Mouse (Mus musculus): ENCODE results near the gene Slc3a1. TPM values are rescaled to one million over a fixed set of nuclear protein-coding genes. Genes with fewer than 3 reads are reported as not detected.
A peak's percentile ranks its signal among the peaks of the same experiment; 100 is the strongest.

The Slc3a1 gene
- polyA plus RNA-seq, 1 experiment from 2014 or later, result 0.09 TPM

DNA sequence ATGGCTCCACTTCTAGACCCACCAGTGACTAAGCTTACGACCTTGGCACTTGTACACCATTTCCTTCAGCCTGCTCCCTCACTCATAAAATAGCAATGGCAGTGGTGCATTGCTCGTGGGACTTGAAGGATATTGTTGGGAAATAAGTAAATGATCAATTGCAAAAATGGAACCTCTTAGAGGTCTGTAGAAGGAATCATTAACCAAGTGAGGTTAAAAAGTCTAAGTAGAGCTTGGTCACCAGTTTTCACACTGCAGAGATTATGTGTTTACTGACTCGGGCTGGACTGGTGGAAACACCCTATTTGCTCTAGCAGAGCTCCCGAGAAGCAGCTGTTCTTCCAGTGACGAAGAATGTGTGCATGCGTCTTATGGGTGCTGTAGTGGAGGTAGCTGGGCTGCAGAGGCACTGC, 15.2 kb downstream of the Slc3a1 start:
- WGBS, result 87% methylated on average over 6 of the region's 6 CpGs
- H3K4me2 ChIP-seq (ENCODE audit: low read length), result no peak overlapping the region

DNA sequence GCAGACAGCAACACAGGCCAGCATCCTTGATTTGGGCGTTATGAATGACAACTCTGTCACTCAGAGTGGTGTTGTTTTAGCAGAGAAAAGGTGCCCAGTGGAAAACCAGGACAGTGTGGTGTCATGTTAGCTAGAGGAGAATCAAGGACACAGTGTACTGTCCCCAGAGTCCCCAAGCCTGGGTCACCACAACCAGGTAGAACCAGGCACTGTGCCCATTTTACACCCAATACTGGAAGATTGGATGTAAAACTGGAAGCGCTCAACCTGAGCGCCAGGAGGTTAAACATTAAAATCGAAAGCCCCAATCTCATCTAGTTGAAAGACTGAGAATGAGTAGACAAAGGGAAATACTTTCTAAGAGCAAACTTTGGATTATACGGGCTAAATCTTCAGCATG, 16.3 kb downstream of the Slc3a1 start:
- H3K27me3 ChIP-seq (replicated peaks; ENCODE audit: control insufficient read depth, insufficient read depth, low read length), result no peaks in the 10 kb centered on the region
- H3K9me3 ChIP-seq (ENCODE audit: control insufficient read depth, low read length), result no peaks in the 10 kb centered on the region
- no peak overlapping the region for H3K4me3 ChIP-seq (ENCODE audit: low read length)
- H3K9ac ChIP-seq (ENCODE audit: low read depth, low read length), result no peak overlapping the region
- no peaks in the 10 kb centered on the region for H3K4me1 ChIP-seq (ENCODE audit: control insufficient read depth, insufficient read depth, low read depth, low read length)
- 97% methylated on average over 5 of the region's 5 CpGs for WGBS
- no peaks in the 10 kb centered on the region for H3K36me3 ChIP-seq (ENCODE audit: control insufficient read depth, insufficient read depth, low read length)
- no peak overlapping the region for H3K27ac ChIP-seq (ENCODE audit: low read depth, low read length)
- ATAC-seq, result no peak
- H3K4me2 ChIP-seq (ENCODE audit: low read length), result no peak overlapping the region

More for the DNA sequence above, 15.2 kb downstream of the Slc3a1 start:
- H3K9me3 ChIP-seq (ENCODE audit: control insufficient read depth, low read length), result no peaks in the 10 kb centered on the region
- no peaks in the 10 kb centered on the region for H3K4me1 ChIP-seq (ENCODE audit: control insufficient read depth, insufficient read depth, low read depth, low read length)
- H3K9ac ChIP-seq (ENCODE audit: low read depth, low read length), result no peak overlapping the region
- H3K27ac ChIP-seq (ENCODE audit: low read depth, low read length), result no peak overlapping the region
- H3K36me3 ChIP-seq (ENCODE audit: control insufficient read depth, insufficient read depth, low read length), result no peaks in the 10 kb centered on the region
- no peaks in the 10 kb centered on the region for H3K27me3 ChIP-seq (replicated peaks; ENCODE audit: control insufficient read depth, insufficient read depth, low read length)
- no peak overlapping the region for H3K4me3 ChIP-seq (ENCODE audit: low read length)
- ATAC-seq, result no peak

DNA sequence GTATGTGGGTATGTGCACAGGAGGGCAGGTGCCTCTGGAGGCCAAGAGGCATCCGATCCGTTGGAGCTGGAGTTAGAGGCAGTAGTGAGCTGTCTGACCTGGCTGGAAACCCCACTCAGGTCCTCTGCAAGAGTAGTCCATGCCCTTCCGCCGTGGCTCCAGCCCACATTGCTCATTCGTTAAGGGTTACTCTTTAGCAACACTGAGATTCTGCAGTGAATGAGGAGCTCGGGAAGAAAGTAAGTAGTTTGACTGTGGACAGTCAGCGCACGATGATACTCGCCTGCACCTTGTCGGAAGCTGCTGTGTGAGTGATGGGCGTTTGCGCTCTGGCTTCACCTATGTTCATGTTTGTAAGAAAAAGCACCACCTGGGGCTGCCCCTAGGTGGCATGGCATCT, 17.0 kb downstream of the Slc3a1 start:
- H3K9ac ChIP-seq (ENCODE audit: low read depth, low read length), result no peak overlapping the region
- WGBS, result 90% methylated on average over 12 of the region's 12 CpGs

GRCm38 (mm10) chr17:85048379-85048778, 20.2 kb downstream of the Slc3a1 start:
- no peak overlapping the region for H3K27ac ChIP-seq (ENCODE audit: low read depth, low read length)
- WGBS, result 92% methylated on average over 5 of the region's 5 CpGs
- H3K27me3 ChIP-seq (replicated peaks; ENCODE audit: control insufficient read depth, insufficient read depth, low read length), result no peaks in the 10 kb centered on the region
- no peaks in the 10 kb centered on the region for H3K36me3 ChIP-seq (ENCODE audit: control insufficient read depth, insufficient read depth, low read length)
- no peaks in the 10 kb centered on the region for H3K4me1 ChIP-seq (ENCODE audit: control insufficient read depth, insufficient read depth, low read depth, low read length)
- H3K4me3 ChIP-seq (ENCODE audit: low read length), result no peak overlapping the region
- H3K9ac ChIP-seq (ENCODE audit: low read depth, low read length), result no peak overlapping the region
- H3K4me2 ChIP-seq (ENCODE audit: low read length), result no peak overlapping the region
- ATAC-seq, result no peak
- H3K9me3 ChIP-seq (ENCODE audit: control insufficient read depth, low read length), result no peaks in the 10 kb centered on the region

More for the DNA sequence above, 17.0 kb downstream of the Slc3a1 start:
- Histone ChIP-seq H3K36me3 (ENCODE audit: control insufficient read depth, insufficient read depth, low read length) (no peaks in the 10 kb centered on the region), H3K4me3 (ENCODE audit: low read length) (no peak overlapping the region), H3K9me3 (ENCODE audit: control insufficient read depth, low read length) (no peaks in the 10 kb centered on the region), H3K4me1 (ENCODE audit: control insufficient read depth, insufficient read depth, low read depth, low read length) (no peaks in the 10 kb centered on the region), H3K27ac (ENCODE audit: low read depth, low read length) (no peak overlapping the region), H3K27me3 (replicated peaks; ENCODE audit: control insufficient read depth, insufficient read depth, low read length) (no peaks in the 10 kb centered on the region), H3K4me2 (ENCODE audit: low read length) (no peak overlapping the region)
- ATAC-seq, result no peak

GRCm38 (mm10) chr17:85058276-85058675, 30.1 kb downstream of the Slc3a1 start:
- Histone ChIP-seq H3K27ac (ENCODE audit: low read depth, low read length) (no peak overlapping the region), H3K9me3 (ENCODE audit: control insufficient read depth, low read length) (no peaks in the 10 kb centered on the region), H3K36me3 (ENCODE audit: control insufficient read depth, insufficient read depth, low read length) (peaks cover 4% of the 10 kb centered on the region), H3K4me1 (ENCODE audit: control insufficient read depth, insufficient read depth, low read depth, low read length) (no peaks in the 10 kb centered on the region), H3K27me3 (replicated peaks; ENCODE audit: control insufficient read depth, insufficient read depth, low read length) (no peaks in the 10 kb centered on the region), H3K4me3 (ENCODE audit: low read length) (no peak overlapping the region), H3K4me2 (ENCODE audit: low read length) (no peak overlapping the region), H3K9ac (ENCODE audit: low read depth, low read length) (no peak overlapping the region)
- ATAC-seq, result no peak
- 92% methylated on average over 7 of the region's 7 CpGs for WGBS

DNA sequence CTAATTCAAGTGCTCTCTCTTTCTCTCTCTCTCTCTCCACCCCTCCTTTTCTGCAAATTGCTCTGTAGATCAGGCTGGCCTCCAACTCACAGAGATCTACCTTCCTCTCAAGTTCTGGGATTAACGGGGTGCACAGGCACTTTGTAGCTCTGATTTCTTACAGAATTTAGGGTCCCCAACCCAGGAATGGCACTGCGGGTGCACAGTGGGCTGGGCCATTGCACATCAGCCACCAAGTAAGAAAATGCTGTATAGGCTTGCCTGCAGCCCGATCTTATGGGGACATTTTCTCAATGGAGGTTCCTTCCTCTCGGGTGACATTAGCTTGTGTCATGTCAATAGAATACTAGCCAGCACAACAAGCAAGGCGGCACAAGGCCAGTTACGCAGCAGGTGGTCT, 31.0 kb downstream of the Slc3a1 start:
- H3K27ac ChIP-seq (ENCODE audit: low read depth, low read length), result no peak overlapping the region
- H3K27me3 ChIP-seq (replicated peaks; ENCODE audit: control insufficient read depth, insufficient read depth, low read length), result no peaks in the 10 kb centered on the region
- H3K9me3 ChIP-seq (ENCODE audit: control insufficient read depth, low read length), result no peaks in the 10 kb centered on the region
- H3K36me3 ChIP-seq (ENCODE audit: control insufficient read depth, insufficient read depth, low read length), result peaks cover 11% of the 10 kb centered on the region
- H3K4me3 ChIP-seq (ENCODE audit: low read length), result no peak overlapping the region
- no peak overlapping the region for H3K4me2 ChIP-seq (ENCODE audit: low read length)
- H3K4me1 ChIP-seq (ENCODE audit: control insufficient read depth, insufficient read depth, low read depth, low read length), result no peaks in the 10 kb centered on the region
- ATAC-seq, result no peak
- WGBS, result 86% methylated on average over 6 of the region's 6 CpGs
- no peak overlapping the region for H3K9ac ChIP-seq (ENCODE audit: low read depth, low read length)

DNA sequence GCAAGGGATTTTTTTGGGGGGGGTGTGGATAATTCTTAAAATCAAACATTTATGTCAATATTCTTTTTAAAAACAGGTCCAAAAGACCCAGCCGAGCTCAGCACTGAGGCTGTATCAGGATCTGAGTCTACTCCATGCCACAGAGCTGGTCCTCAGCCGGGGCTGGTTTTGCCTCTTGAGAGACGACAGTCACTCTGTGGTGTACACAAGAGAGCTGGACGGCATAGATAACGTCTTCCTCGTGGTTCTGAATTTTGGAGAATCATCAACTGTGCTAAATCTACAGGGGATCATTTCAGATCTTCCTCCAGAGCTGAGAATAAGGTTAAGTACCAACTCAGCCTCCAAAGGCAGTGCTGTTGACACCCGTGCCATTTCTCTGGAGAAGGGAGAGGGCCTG, 35.4 kb downstream of the Slc3a1 start:
- H3K9me3 ChIP-seq (ENCODE audit: control insufficient read depth, low read length), result no peaks in the 10 kb centered on the region
- H3K9ac ChIP-seq (ENCODE audit: low read depth, low read length), result no peak overlapping the region
- H3K27ac ChIP-seq (ENCODE audit: low read depth, low read length), result no peak overlapping the region
- H3K4me2 ChIP-seq (ENCODE audit: low read length), result no peak overlapping the region
- H3K4me1 ChIP-seq (ENCODE audit: control insufficient read depth, insufficient read depth, low read depth, low read length), result no peaks in the 10 kb centered on the region
- peaks cover 38% of the 10 kb centered on the region for H3K36me3 ChIP-seq (ENCODE audit: control insufficient read depth, insufficient read depth, low read length)
- no peak overlapping the region for H3K4me3 ChIP-seq (ENCODE audit: low read length)
- WGBS, result 94% methylated on average over 7 of the region's 7 CpGs
- 0 out of 2 replicates have a peak, but pooled peaks have one; percentile 37 for ATAC-seq
- no peaks in the 10 kb centered on the region for H3K27me3 ChIP-seq (replicated peaks; ENCODE audit: control insufficient read depth, insufficient read depth, low read length)

GRCm38 (mm10) chr17:85067331-85067730, 39.2 kb downstream of the Slc3a1 start:
- WGBS, result 95% methylated on average over 7 of the region's 7 CpGs
- no peak overlapping the region for H3K9ac ChIP-seq (ENCODE audit: low read depth, low read length)
- peaks cover 64% of the 10 kb centered on the region for H3K36me3 ChIP-seq (ENCODE audit: control insufficient read depth, insufficient read depth, low read length)
- no peak overlapping the region for H3K27ac ChIP-seq (ENCODE audit: low read depth, low read length)
- no peak overlapping the region for H3K4me2 ChIP-seq (ENCODE audit: low read length)
- no peaks in the 10 kb centered on the region; the same call in 1 of the 2 replicates for H3K4me1 ChIP-seq (ENCODE audit: control insufficient read depth, insufficient read depth, low read depth, low read length)
- ATAC-seq, result no peak
- no peaks in the 10 kb centered on the region for H3K27me3 ChIP-seq (replicated peaks; ENCODE audit: control insufficient read depth, insufficient read depth, low read length)
- no peak overlapping the region for H3K4me3 ChIP-seq (ENCODE audit: low read length)
- H3K9me3 ChIP-seq (ENCODE audit: control insufficient read depth, low read length), result no peaks in the 10 kb centered on the region

DNA sequence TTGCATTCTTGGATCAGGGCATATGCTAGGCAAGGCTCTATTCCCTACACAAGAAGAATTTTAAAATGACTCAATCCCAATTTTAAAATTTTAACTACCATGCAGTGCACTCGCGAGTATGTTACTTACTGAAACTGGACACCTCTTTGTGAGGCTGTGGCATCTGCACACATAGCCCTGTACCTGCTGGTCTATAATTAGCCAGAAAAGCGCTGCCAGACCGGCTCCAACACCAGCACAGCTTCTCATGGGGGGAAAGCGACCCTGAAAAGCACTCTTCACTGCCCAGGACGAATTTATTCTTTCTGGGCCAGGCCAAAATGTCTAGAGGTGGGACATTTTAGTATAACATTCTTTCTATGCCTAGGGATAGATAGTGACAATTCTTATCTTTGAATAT, 42.5 kb downstream of the Slc3a1 start:
- no peak overlapping the region for H3K4me3 ChIP-seq (ENCODE audit: low read length)
- peaks cover 46% of the 10 kb centered on the region for H3K36me3 ChIP-seq (ENCODE audit: control insufficient read depth, insufficient read depth, low read length)
- no peaks in the 10 kb centered on the region for H3K27me3 ChIP-seq (replicated peaks; ENCODE audit: control insufficient read depth, insufficient read depth, low read length)
- WGBS, result 94% methylated on average over 6 of the region's 6 CpGs
- H3K4me1 ChIP-seq (ENCODE audit: control insufficient read depth, insufficient read depth, low read depth, low read length), result no peaks in the 10 kb centered on the region; the same call in none of the 2 replicates
- no peak for ATAC-seq
- H3K9me3 ChIP-seq (ENCODE audit: control insufficient read depth, low read length), result no peaks in the 10 kb centered on the region
- H3K9ac ChIP-seq (ENCODE audit: low read depth, low read length), result no peak overlapping the region
- no peak overlapping the region for H3K4me2 ChIP-seq (ENCODE audit: low read length)
- no peak overlapping the region for H3K27ac ChIP-seq (ENCODE audit: low read depth, low read length)

Data from hindbrain, embryonic 16.5 days (tissue).